Mouse (Mus musculus) bone marrow macrophage, adult 2 months (primary cell): ENCODE data around the gene Ppia. TPM values are rescaled to one million over a fixed set of nuclear protein-coding genes. Genes with fewer than 3 reads are reported as not detected.

Experiments
- H3K27ac ChIP-seq: 2 replicates; pipeline ENCODE4 v1.5.1; 2012; ENCODE audit warnings: low read depth, low read length; ENCODE audit not compliant: insufficient read depth
- H3K4me1 ChIP-seq: 2 replicates; pipeline ENCODE4 v1.6.1; 2012; ENCODE audit warnings: low read length; ENCODE audit not compliant: control insufficient read depth, insufficient read depth
- H3K4me3 ChIP-seq: 2 replicates; pipeline ENCODE4 v1.5.1; 2012; ENCODE audit warnings: mild to moderate bottlenecking, low read length, moderate library complexity; ENCODE audit not compliant: insufficient read depth
- CTCF ChIP-seq: IDR thresholded peaks from 2 replicates; pipeline ENCODE4 v1.5.1; 2012; ENCODE audit warnings: low read depth, mild to moderate bottlenecking, low read length, moderate library complexity
- POLR2A ChIP-seq: IDR thresholded peaks from 2 replicates; pipeline ENCODE4 v1.6.1; 2012; ENCODE audit warnings: mild to moderate bottlenecking, low read depth, low read length, borderline replicate concordance
- polyA plus RNA-seq: library from polyadenylated mRNA; stranded (reverse); fragments of >200 nt; gene quantifications from 2 replicates; pipeline ENCODE4 v1.2.4, GENCODE M21; 2012; ENCODE audit not compliant: missing spikeins, insufficient read depth, insufficient read length

The Ppia gene
- polyA plus RNA-seq, 1 experiment, result 1,533 TPM

DNA sequence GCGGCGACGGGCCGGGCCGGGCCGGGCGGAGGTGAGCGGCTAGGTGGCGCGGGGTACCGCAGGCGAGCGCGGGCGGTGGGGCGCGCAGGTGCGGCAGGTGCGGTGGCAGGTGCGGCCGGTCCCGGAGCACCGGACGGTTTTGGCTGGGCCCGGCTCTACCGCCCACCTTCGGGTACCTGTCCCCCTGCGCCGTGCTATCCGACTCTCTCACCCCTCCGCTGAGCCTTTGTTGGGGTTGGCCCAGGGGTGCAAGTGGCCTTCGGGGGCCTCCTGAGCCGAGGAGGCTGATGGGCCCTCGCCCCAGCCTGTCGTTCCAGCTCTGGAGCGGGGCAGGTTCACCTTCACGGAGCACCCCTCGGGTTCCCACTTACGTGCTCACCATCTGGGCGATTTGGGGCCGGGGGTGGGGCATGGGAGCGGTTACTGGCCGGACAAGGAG is 25.7 kb upstream of the Ppia start:
- peaks cover 33% of the 10 kb centered on the region for H3K4me1 ChIP-seq

DNA sequence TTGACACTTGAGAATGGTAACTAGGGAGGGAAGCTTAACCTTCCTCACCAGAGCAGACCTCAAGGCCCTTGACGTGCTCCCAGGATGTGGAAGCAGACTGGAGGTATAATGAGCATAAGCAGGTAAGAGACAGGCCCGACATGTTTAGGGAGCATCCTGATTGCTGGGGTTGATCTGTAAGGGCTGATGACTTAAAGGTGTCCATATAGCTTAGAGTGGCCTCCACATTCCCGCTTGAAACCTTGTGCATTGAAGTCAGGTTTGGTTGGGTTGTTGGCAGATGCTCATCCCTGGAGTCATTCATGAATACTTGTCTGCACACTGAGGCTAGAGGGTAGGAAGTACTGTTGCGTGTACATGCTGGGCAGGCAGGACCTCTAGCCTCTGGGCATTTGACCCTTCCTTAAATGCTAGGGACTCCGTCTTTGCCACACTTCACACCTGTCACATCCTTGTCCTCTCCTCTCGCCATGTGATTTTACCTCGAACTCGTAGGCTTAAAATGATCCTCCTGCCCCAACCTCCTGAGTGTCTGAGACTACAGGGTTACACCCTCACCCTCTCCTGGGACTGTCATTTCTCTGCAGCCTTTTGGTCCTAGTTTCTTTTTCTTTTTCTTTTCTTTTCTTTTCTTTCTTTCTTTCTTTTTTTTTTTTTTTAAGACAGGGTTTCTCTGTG is 24.7 kb upstream of the Ppia start:
- TF ChIP-seq CTCF (no peak), POLR2A (no peak)
- Histone ChIP-seq H3K27ac (0 out of 2 replicates have a peak overlapping the region, but pooled peaks have one; percentile 1), H3K4me1 (peaks cover 33% of the 10 kb centered on the region), H3K4me3 (peak overlapping the region; percentile 76)

More for the DNA sequence above, 25.7 kb upstream of the Ppia start:
- Histone ChIP-seq H3K27ac (peak overlapping the region; percentile 14), H3K4me3 (peak overlapping the region; percentile 76)
- TF ChIP-seq CTCF, result no peak
- TF ChIP-seq POLR2A, result no peak

DNA sequence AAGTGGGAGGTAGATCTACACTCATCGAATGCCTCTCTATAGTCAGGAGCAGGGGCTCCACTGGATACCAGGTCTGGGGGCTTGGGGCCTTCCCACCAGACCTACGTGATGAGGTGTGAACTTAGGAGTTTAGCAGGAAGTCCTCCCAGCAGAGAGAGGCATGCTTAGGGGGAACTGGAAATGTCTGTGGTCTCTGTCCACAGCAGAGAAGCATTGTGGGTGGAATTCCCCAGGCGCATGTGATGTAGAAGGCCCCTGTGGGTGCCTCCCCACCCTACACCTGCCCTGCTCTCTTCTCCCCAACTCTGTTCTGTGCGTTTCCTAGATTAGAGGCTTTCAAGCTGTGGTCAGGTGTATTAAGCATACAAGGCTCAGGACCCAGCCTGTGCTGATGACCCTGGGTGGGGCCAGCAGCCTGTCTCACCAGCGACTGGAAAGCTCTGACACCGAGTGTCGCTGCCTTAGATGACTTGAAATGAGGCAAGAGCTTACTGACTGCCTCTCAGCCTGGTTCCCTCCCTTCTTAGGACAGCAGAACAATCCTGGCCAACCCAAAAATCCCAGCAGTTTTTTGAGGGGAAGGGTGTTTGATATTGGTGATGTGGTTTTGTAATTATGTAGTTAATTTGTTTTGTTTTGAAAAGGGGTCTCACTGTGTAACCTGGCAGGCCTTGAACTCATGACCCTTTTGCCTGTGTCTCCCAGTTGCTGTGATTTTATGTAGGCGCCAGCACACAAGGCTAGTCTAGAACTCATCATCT is 23.5 kb upstream of the Ppia start:
- peak overlapping the region; percentile 87 for H3K27ac ChIP-seq
- peak overlapping the region; percentile 14 for H3K4me3 ChIP-seq
- H3K4me1 ChIP-seq, result peaks cover 33% of the 10 kb centered on the region
- TF ChIP-seq CTCF, result no peak
- no peak for TF ChIP-seq POLR2A

DNA sequence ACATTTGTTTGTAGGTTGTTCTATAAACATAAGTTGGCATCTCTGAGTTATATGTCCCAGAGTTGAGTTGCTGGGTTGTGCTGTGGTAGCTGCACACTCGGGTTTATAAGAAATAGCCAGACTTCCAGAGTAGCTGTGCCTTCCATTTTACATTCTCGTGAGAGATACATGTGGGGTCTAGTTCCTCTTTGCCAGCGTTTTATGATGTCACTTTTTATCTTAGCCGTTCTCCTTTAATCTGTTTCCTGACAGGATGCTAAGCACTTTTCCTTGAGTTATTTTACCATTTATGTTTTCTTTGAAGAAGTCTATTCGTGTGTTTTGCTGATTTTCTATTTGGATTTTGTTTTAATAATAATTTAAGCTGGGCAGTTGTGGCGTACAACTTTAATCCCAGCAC is 22.4 kb upstream of the Ppia start:
- Histone ChIP-seq H3K27ac (peak overlapping the region; percentile 87), H3K4me1 (peaks cover 33% of the 10 kb centered on the region), H3K4me3 (no peak overlapping the region)
- no peak for TF ChIP-seq CTCF
- TF ChIP-seq POLR2A, result no peak

DNA sequence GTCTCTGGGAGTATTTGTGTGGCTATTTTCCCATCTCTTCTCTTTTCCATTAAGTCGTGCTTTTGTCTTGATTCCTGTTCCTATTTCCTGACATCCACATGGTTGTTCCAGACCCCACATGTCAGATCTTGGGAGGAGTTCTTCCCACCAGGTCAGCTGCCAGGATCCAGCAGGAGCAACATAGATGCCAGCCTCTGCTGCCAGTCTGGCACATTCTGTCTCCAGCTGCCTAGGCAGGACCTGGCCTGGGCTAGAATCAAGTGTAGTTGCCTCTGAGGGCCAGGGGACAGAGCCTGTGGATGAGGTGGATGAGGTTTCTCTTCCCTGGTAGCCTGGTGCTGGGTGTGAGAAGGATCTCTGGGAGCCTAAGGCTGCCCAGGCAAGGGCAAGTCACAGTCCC is 21.4 kb upstream of the Ppia start:
- H3K27ac ChIP-seq, result no peak overlapping the region
- H3K4me1 ChIP-seq, result peaks cover 33% of the 10 kb centered on the region

DNA sequence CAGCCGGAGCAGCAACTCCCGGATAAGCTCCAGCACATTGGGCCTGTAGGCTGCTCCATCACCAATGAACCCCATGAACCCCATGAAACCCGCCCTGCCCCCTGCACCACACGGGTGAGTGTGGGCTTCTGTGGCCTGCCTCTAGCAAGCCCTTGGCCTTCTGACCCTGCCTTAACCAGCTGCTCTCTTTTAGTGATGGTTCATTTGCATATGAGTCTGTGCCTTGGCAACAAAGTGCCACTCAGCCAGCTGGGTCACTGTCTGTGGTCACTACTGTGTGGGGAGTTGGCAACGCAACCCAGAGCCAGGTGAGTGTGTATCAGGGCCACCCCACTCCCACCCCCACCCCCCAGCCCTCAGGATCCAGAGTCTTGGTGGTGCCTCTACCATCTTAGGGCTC is 19.7 kb upstream of the Ppia start:
- H3K27ac ChIP-seq, result no peak overlapping the region
- H3K4me1 ChIP-seq, result peaks cover 29% of the 10 kb centered on the region
- no peak overlapping the region for H3K4me3 ChIP-seq
- TF ChIP-seq CTCF, result no peak
- TF ChIP-seq POLR2A, result no peak

More for the DNA sequence above, 21.4 kb upstream of the Ppia start:
- no peak overlapping the region for H3K4me3 ChIP-seq
- TF ChIP-seq CTCF (no peak), POLR2A (no peak)

DNA sequence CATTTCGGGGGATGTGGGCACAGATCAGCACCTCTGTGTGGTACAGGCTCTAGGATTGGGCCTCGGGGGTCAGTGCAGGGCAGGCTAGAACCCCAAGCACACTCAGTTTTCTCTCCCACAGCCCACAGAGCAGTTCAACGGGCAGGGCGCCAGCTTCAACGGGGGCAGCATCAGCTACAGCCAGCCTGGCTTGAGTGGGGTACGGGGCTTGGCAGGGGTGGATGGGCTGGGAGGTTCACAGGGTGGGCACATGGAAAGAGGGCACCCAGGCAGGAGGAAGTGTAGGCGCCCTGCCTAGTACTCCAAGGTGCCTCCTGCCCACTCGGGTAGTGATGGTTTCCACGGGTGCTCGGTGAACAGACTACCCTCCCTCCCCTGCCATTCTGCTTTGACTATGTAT is 17.1 kb upstream of the Ppia start:
- no peak overlapping the region for H3K27ac ChIP-seq
- no peak for TF ChIP-seq CTCF
- no peak for TF ChIP-seq POLR2A
- no peak overlapping the region for H3K4me3 ChIP-seq
- H3K4me1 ChIP-seq, result peaks cover 9% of the 10 kb centered on the region

DNA sequence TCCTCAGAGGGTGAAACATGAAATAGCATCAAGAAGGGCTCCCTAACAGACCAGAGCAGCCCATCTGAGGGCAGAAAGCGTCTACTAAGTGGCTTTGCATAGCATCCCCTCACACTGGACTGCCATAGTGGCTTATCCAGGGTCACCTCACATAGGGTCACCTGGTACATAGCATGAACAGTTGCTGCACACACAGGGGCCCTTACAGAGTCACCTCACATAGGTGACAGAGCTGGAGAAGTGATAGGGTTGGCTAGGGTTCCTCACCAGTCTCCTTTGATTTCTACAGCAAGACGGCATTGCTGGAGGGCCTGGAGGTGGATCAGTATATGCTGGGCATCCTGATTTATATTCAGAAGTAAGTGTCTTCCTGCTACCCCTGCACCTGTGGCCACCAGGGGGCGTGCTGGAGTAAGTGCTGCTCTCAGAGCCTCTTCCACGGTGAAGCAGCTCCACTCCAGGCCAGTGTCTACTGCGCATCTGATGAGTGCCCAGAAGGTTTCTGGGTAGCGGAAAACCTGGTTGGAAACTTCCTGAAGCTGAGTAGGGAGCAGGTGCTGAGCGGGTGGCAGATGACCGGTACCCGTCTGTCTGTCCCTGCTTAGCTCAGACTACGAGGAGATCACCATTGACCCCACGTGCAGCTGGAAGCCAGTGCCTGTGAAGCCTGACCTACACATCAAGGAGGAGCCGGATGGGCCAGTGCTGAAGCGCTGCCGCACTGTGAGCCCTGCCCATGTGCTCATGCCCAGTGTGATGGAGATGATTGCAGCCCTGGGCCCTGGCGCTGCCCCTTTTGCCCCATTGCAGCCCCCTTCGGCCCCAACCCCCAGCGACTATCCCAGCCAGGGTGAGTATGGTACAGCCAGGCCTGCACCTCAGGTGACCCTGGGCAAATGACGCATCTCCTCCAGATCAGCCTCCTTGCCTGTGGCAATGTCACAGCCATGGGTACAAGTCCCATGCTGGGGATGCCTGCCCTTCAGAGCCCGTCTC is 12.4 kb upstream of the Ppia start:
- Histone ChIP-seq H3K4me3 (no peak overlapping the region), H3K27ac (no peak overlapping the region), H3K4me1 (no peaks in the 10 kb centered on the region)
- no peak for TF ChIP-seq POLR2A
- peak; percentile 68 for TF ChIP-seq CTCF

DNA sequence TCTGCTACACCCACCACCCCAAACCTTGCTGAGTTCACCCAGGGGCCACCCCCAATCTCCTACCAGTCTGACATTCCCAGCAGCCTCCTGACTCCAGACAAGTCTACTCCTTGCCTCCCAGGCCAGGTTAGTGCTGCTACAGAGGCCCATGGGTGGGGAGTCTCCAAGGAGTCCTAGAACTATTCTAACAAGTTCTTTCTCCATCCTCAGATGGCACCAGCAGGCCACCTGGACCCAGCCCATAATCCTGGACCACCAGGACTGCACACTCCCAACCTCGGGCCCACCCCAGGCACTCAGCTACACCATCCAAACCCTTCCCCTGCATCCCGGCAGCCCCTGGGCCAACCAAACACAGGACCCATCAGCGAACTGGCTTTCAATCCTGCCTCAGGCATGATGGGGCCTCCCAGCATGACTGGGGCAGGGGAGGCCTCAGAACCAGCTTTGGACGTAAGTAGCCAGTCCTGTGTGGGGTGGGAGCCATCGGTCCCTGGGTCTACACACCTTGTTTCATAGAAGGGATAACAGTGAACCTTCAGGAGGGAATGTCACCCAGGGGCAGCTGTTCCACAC is 11.3 kb upstream of the Ppia start:
- TF ChIP-seq POLR2A (no peak), CTCF (no peak)
- no peak overlapping the region for H3K27ac ChIP-seq
- no peak overlapping the region for H3K4me3 ChIP-seq
- no peaks in the 10 kb centered on the region for H3K4me1 ChIP-seq
